ENCODE assay signal across 7 mouse cellular contexts in the genomic region with DNA sequence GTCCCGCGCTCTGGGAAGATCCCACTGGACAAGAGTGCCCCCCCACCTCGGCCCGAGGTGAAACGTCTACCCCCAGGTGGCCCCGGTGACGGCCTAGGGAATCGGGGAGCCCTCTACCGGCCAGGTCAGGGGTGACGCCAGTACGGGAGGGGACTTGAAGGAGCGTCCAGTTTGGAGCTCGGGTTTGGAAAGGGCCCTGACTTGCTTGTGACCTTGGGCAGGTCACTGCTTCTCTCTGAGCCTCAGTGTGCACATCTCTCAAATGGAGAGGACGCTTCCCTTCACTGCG. TPM values are rescaled to one million over a fixed set of nuclear protein-coding genes. Genes with fewer than 3 reads are reported as not detected.
A peak's percentile ranks its signal among the peaks of the same experiment; 100 is the strongest.
DNase-seq lines count a peak whose midpoint lies in the region; ATAC-seq lines count a peak whose summit lies in the region.

No protein-coding gene starts in this region.

- no peaks in the 10 kb centered on the region for H3K36me3 ChIP-seq in hindbrain, embryonic 15.5 days
- no peaks in the 10 kb centered on the region for H3K36me3 ChIP-seq in liver, embryonic 16.5 days (ENCODE audit: control insufficient read depth, insufficient read depth)
- no peaks in the 10 kb centered on the region for H3K36me3 ChIP-seq in stomach, embryonic 14.5 days (ENCODE audit: control insufficient read depth, insufficient read depth, low read length)

- H3K4me3 ChIP-seq in hindbrain, embryonic 15.5 days = peak overlapping the region; percentile 52
- H3K4me3 ChIP-seq in liver, embryonic 16.5 days (ENCODE audit: low read depth, low read length) = peak overlapping the region; percentile 43
- H3K4me3 ChIP-seq in stomach, embryonic 14.5 days (ENCODE audit: low read depth, low read length) = peak overlapping the region; percentile 49

- peaks cover 43% of the 10 kb centered on the region for H3K27me3 ChIP-seq in hindbrain, embryonic 15.5 days
- H3K27me3 ChIP-seq in liver, embryonic 16.5 days (ENCODE audit: control insufficient read depth, insufficient read depth, low read depth, low read length) = peaks cover 39% of the 10 kb centered on the region
- H3K27me3 ChIP-seq in stomach, embryonic 14.5 days (ENCODE audit: control insufficient read depth, insufficient read depth, low read length) = 0 out of 2 replicates have a peak, but pooled peaks cover 11% of the 10 kb centered on the region

- no peak overlapping the region for H3K27ac ChIP-seq in hindbrain, embryonic 15.5 days (replicated peaks)
- H3K27ac ChIP-seq in liver, embryonic 16.5 days (ENCODE audit: low read length) = no peak overlapping the region
- no peak overlapping the region for H3K27ac ChIP-seq in stomach, embryonic 14.5 days (ENCODE audit: low read length)

- H3K9ac ChIP-seq in hindbrain, embryonic 15.5 days = peak overlapping the region; percentile 47; the same call in 1 of the 2 replicates
- H3K9ac ChIP-seq in liver, embryonic 16.5 days (ENCODE audit: low read depth, low read length) = no peak overlapping the region
- 0 out of 2 replicates have a peak overlapping the region, but pooled peaks have one; percentile 38 for H3K9ac ChIP-seq in stomach, embryonic 14.5 days (replicated peaks; ENCODE audit: low read depth, low read length)

- no peak for ATAC-seq in hindbrain, embryonic 15.5 days (ENCODE audit: low FRiP score, low read depth)
- no peak for ATAC-seq in liver, embryonic 16.5 days (ENCODE audit: low read depth)
- no peak for ATAC-seq in stomach, embryonic 14.5 days (ENCODE audit: insufficient number of reproducible peaks, insufficient read depth, low FRiP score, low read depth)
- no peak for ATAC-seq in inflammation-experienced regulatory T-cells, adult 6 months

- H3K4me2 ChIP-seq in hindbrain, embryonic 15.5 days = peak overlapping the region; percentile 98
- H3K4me2 ChIP-seq in liver, embryonic 16.5 days (ENCODE audit: low read depth, low read length) = peak overlapping the region; percentile 63
- H3K4me2 ChIP-seq in stomach, embryonic 14.5 days (replicated peaks; ENCODE audit: low read depth, low read length) = peak overlapping the region; percentile 99

- H3K9me3 ChIP-seq in hindbrain, embryonic 15.5 days = no peaks in the 10 kb centered on the region
- no peaks in the 10 kb centered on the region for H3K9me3 ChIP-seq in liver, embryonic 16.5 days (replicated peaks; ENCODE audit: control insufficient read depth, low read length)
- H3K9me3 ChIP-seq in stomach, embryonic 14.5 days (ENCODE audit: control insufficient read depth, low read depth, low read length) = no peaks in the 10 kb centered on the region

- whole genome bisulfite sequencing in hindbrain, embryonic 15.5 days = 5% methylated on average over 15 of the region's 15 CpGs
- WGBS in liver, embryonic 16.5 days (ENCODE audit: insufficient replicate concordance) = 3% methylated on average over 15 of the region's 15 CpGs
- WGBS in stomach, embryonic 14.5 days = 4% methylated on average over 15 of the region's 15 CpGs

- H3K4me1 ChIP-seq in hindbrain, embryonic 15.5 days (replicated peaks) = peaks cover 17% of the 10 kb centered on the region
- H3K4me1 ChIP-seq in liver, embryonic 16.5 days (ENCODE audit: control insufficient read depth, low read depth, low read length) = peaks cover 2% of the 10 kb centered on the region
- peaks cover 9% of the 10 kb centered on the region for H3K4me1 ChIP-seq in stomach, embryonic 14.5 days (ENCODE audit: control insufficient read depth, insufficient read depth, low read length)

- peak; percentile 54 for DNase-seq in urinary bladder, postnatal 14 days (ENCODE audit: low spot score)
- DNase-seq in urinary bladder, postnatal 10 days (ENCODE audit: low spot score) = no peak
- peak; percentile 56 for DNase-seq in embryo, embryonic 10 days (ENCODE audit: low spot score)

RNA-seq across cellular contexts. Expression of a gene that starts 1.6 kb away (rescaled TPM):
- 1.9 and 3.3 TPM in 2 replicates for polyA plus RNA-seq in hindbrain, embryonic 15.5 days (2015; fragmentation: Nextera tagmentation; extraction: Ambion mirVana)
- 0.05 TPM in 1 of 2 replicates, not detected in the other for polyA plus RNA-seq in liver, embryonic 16.5 days (2015; fragmentation: Nextera tagmentation; extraction: Ambion mirVana)
- 0.31 and 0.42 TPM in 2 replicates for polyA plus RNA-seq in stomach, embryonic 14.5 days (2014; fragmentation: Nextera tagmentation; extraction: Ambion mirVana)
- not detected for polyA plus RNA-seq in inflammation-experienced regulatory T-cells, adult 6 months (2017; shearing (Covaris generic))

RNA-seq across cellular contexts. Expression of a gene that starts 37.1 kb away (rescaled TPM):
- 0.33 and 0.51 TPM in 2 replicates for polyA plus RNA-seq in hindbrain, embryonic 15.5 days (2015; fragmentation: Nextera tagmentation; extraction: Ambion mirVana)
- 0.05 and 0.11 TPM in 2 replicates for polyA plus RNA-seq in liver, embryonic 16.5 days (2015; fragmentation: Nextera tagmentation; extraction: Ambion mirVana)
- 0.46 and 0.48 TPM in 2 replicates for polyA plus RNA-seq in stomach, embryonic 14.5 days (2014; fragmentation: Nextera tagmentation; extraction: Ambion mirVana)
- under 1 TPM in 1 of 3 experiments, not detected in 2; 0.19 TPM for polyA plus RNA-seq in inflammation-experienced regulatory T-cells, adult 6 months (2017; shearing (Covaris generic))

RNA-seq across cellular contexts. Expression of a gene that starts 44.6 kb away (rescaled TPM):
- polyA plus RNA-seq in hindbrain, embryonic 15.5 days (2015; fragmentation: Nextera tagmentation; extraction: Ambion mirVana) = 58.1 and 61.2 TPM in 2 replicates
- 12.0 and 13.2 TPM in 2 replicates for polyA plus RNA-seq in liver, embryonic 16.5 days (2015; fragmentation: Nextera tagmentation; extraction: Ambion mirVana)
- 114 and 128 TPM in 2 replicates for polyA plus RNA-seq in stomach, embryonic 14.5 days (2014; fragmentation: Nextera tagmentation; extraction: Ambion mirVana)
- 10 to 100 TPM in 1 of 3 experiments, 1 to 10 TPM in 2; 4.9 to 10.9 (median 5.6) TPM for polyA plus RNA-seq in inflammation-experienced regulatory T-cells, adult 6 months (2017; shearing (Covaris generic))
